Mouse (Mus musculus): Measurements from ENCODE around the gene Chuk. TPM values are rescaled to one million over a fixed set of nuclear protein-coding genes. Genes with fewer than 3 reads are reported as not detected.

Gene Chuk
- polyA plus RNA-seq, 1 experiment from 2014 or later, result 44.3 TPM

DNA sequence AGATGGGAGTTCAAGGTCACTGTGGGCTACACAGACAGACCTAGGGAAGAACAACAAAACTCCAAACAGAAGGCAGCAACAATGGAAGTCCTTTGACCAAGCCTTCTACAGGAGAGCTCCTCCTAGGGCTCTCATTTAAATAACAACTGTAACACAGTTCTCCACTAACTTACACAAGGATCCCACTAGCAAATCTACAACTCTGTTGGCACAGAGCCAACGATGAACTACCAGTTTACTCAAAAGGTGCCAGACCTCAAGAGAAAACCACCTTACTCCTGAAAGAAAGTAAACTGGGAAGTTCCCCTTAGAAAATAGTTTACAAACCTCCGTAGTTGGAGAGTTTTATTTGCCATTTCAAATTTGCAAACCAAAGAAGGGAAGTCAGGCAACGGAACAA, 58.0 kb downstream of the Chuk start:
- H3K9me3 ChIP-seq (ENCODE audit: control insufficient read depth, low read length), result no peaks in the 10 kb centered on the region
- H3K27me3 ChIP-seq (ENCODE audit: control insufficient read depth, insufficient read depth, low read length), result no peaks in the 10 kb centered on the region
- no peaks in the 10 kb centered on the region for H3K4me1 ChIP-seq (ENCODE audit: control insufficient read depth, insufficient read depth, low read length)
- H3K4me3 ChIP-seq (ENCODE audit: low read depth, low read length), result no peak overlapping the region
- no peak for ATAC-seq (ENCODE audit: insufficient number of reproducible peaks, low FRiP score, low TSS enrichment, low read depth)
- H3K4me2 ChIP-seq (ENCODE audit: low read depth, severe bottlenecking), result no peak overlapping the region
- peaks cover 2% of the 10 kb centered on the region; the same call in 1 of the 2 replicates for H3K36me3 ChIP-seq (ENCODE audit: control insufficient read depth, insufficient read depth, low read length)
- H3K27ac ChIP-seq (replicated peaks; ENCODE audit: low read depth, low read length), result no peak overlapping the region
- no peak for DNase-seq (ENCODE audit: low spot score)
- no peak overlapping the region for H3K9ac ChIP-seq (ENCODE audit: low read length)
- 61% methylated on average over 3 of the region's 3 CpGs for WGBS

DNA sequence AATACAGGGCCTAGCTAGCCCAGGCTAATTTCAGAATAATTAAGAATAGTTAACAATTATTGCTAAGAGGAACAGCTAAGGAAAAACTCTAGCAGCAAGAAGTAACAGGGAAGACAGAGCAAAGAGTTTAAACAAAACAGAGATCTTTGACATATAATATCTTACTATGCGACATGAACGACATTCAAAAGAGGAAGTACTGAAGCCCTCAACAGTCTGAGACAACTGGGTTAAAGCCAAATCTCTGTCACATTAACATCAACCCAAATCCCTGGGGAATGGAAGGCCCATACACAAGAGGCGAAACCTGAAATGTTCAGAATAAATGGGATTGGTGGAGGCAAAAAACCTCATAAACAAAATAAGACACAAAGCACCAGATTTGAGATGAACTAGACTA, 61.4 kb downstream of the Chuk start:
- WGBS, result 94% methylated on average over 3 of the region's 3 CpGs
- Histone ChIP-seq H3K27me3 (ENCODE audit: control insufficient read depth, insufficient read depth, low read length) (no peaks in the 10 kb centered on the region), H3K4me1 (ENCODE audit: control insufficient read depth, insufficient read depth, low read length) (no peaks in the 10 kb centered on the region), H3K27ac (replicated peaks; ENCODE audit: low read depth, low read length) (no peak overlapping the region), H3K4me2 (ENCODE audit: low read depth, severe bottlenecking) (no peak overlapping the region), H3K9me3 (ENCODE audit: control insufficient read depth, low read length) (no peaks in the 10 kb centered on the region), H3K36me3 (ENCODE audit: control insufficient read depth, insufficient read depth, low read length) (peaks cover 3% of the 10 kb centered on the region; the same call in 1 of the 2 replicates), H3K4me3 (ENCODE audit: low read depth, low read length) (no peak overlapping the region), H3K9ac (ENCODE audit: low read length) (no peak overlapping the region)
- ATAC-seq (ENCODE audit: insufficient number of reproducible peaks, low FRiP score, low TSS enrichment, low read depth), result no peak
- no peak for DNase-seq (ENCODE audit: low spot score)

DNA sequence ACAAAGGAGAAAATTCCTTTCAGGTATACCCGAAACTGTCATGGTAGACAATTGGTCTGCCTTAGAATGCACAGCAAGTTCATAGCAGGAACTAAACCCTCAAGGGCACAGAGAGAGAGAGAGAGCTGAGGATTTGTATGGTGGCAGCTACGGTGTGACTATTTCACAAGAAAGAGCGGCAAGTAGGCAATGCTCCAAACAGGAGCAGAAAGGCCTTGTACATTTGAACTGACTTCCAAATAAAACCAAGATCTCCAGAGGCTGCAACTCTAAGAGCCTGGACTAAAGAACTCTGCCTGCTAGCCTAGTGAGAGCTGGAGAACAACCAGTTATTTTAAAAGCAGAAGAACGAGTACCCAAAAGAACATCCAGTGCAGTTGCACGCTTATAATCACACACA, 65.2 kb downstream of the Chuk start:
- Histone ChIP-seq H3K9ac (ENCODE audit: low read length) (no peak overlapping the region), H3K36me3 (ENCODE audit: control insufficient read depth, insufficient read depth, low read length) (peaks cover 3% of the 10 kb centered on the region; the same call in 1 of the 2 replicates), H3K9me3 (ENCODE audit: control insufficient read depth, low read length) (no peaks in the 10 kb centered on the region), H3K4me1 (ENCODE audit: control insufficient read depth, insufficient read depth, low read length) (no peaks in the 10 kb centered on the region), H3K27me3 (ENCODE audit: control insufficient read depth, insufficient read depth, low read length) (no peaks in the 10 kb centered on the region), H3K4me2 (ENCODE audit: low read depth, severe bottlenecking) (no peak overlapping the region), H3K27ac (replicated peaks; ENCODE audit: low read depth, low read length) (no peak overlapping the region), H3K4me3 (ENCODE audit: low read depth, low read length) (no peak overlapping the region)
- DNase-seq (ENCODE audit: low spot score) (no peak), ATAC-seq (ENCODE audit: insufficient number of reproducible peaks, low FRiP score, low TSS enrichment, low read depth) (no peak)
- 86% methylated on average over 5 of the region's 5 CpGs for WGBS

DNA sequence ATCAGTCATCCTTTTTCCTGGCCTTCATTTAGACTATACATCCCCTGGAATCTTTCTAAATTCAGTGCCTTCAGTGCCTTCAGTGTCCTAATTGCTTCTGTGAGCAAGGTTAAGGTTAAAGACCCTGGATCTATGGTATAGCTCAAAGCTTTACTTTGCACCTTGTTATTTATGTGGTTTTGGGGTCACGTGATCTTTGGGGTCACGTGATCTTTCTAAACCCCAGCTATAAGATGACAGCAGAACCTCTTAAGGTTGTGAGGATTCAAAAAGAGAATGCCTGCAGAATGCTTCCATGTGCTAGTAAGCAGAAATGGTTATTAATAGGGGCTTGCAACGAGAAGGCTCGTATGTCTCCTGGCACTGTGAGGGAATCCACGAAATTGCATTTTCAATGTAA, 73.9 kb downstream of the Chuk start:
- WGBS, result 91% methylated on average over 5 of the region's 5 CpGs
- Histone ChIP-seq H3K4me3 (ENCODE audit: low read depth, low read length) (no peak overlapping the region), H3K4me2 (ENCODE audit: low read depth, severe bottlenecking) (no peak overlapping the region), H3K4me1 (ENCODE audit: control insufficient read depth, insufficient read depth, low read length) (no peaks in the 10 kb centered on the region), H3K27me3 (ENCODE audit: control insufficient read depth, insufficient read depth, low read length) (no peaks in the 10 kb centered on the region), H3K36me3 (ENCODE audit: control insufficient read depth, insufficient read depth, low read length) (peaks cover 2% of the 10 kb centered on the region; the same call in 1 of the 2 replicates), H3K9me3 (ENCODE audit: control insufficient read depth, low read length) (no peaks in the 10 kb centered on the region), H3K9ac (ENCODE audit: low read length) (no peak overlapping the region), H3K27ac (replicated peaks; ENCODE audit: low read depth, low read length) (no peak overlapping the region)
- DNase-seq (ENCODE audit: low spot score) (no peak), ATAC-seq (ENCODE audit: insufficient number of reproducible peaks, low FRiP score, low TSS enrichment, low read depth) (no peak)

DNA sequence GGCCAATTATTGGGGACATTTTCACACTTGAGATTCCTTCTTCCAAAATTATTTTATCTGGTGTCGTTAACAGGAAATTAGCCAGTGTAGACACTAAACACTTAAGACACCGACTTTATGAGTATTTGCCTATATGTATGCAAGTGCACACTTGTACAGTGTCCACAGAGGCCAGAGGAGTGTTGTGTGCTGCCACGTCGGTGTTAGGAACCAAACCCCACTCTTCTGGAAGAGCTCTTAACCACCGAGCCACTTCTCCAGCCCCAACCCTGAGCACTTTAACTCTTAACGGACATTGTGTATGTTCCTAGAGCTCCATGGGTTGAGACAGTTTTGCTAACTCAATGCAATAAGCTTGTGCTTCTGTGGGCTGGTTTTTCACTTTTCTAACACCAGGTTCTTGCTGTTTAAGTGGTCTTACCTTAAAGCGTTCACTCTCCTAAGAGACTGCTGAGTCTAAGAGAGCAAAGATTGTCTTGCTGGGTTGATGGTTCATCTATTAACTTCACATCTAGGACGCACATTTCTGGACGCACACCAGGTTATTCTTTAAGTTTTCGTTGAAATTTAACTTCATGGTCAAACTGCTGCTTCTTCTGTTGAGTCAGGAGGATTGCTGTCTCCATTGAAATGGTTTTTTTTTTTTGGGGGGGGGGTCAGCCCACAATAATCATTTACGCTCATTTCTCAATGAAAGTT, 75.1 kb downstream of the Chuk start:
- H3K27me3 ChIP-seq (ENCODE audit: control insufficient read depth, insufficient read depth, low read length), result no peaks in the 10 kb centered on the region
- ATAC-seq (ENCODE audit: insufficient number of reproducible peaks, low FRiP score, low TSS enrichment, low read depth), result no peak
- H3K9me3 ChIP-seq (ENCODE audit: control insufficient read depth, low read length), result no peaks in the 10 kb centered on the region
- H3K4me3 ChIP-seq (ENCODE audit: low read depth, low read length), result no peak overlapping the region
- no peak overlapping the region for H3K27ac ChIP-seq (replicated peaks; ENCODE audit: low read depth, low read length)
- DNase-seq (ENCODE audit: low spot score), result no peak
- H3K4me2 ChIP-seq (ENCODE audit: low read depth, severe bottlenecking), result no peak overlapping the region
- no peak overlapping the region for H3K9ac ChIP-seq (ENCODE audit: low read length)
- H3K36me3 ChIP-seq (ENCODE audit: control insufficient read depth, insufficient read depth, low read length), result peaks cover 2% of the 10 kb centered on the region; the same call in 1 of the 2 replicates
- 87% methylated on average over 11 of the region's 11 CpGs for WGBS
- H3K4me1 ChIP-seq (ENCODE audit: control insufficient read depth, insufficient read depth, low read length), result no peaks in the 10 kb centered on the region

DNA sequence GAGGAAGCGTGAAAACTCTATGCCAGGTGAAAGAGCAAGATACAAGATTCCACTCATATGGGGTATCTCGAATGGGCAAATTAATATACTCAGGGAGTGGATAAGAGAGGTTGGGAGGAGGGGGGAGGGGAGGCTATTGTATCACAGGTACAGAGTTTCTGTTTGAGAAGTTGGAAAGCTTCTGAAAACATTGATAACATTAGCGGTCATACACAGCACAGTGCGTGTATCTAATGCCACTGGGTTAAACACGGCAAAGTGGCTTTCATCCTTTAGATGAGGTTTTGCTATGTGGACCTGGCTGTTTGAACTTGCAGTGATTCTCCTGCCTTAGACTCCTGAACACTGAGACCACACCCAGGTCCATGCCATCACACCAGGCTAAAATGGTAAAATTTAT, 77.3 kb downstream of the Chuk start:
- no peaks in the 10 kb centered on the region for H3K4me1 ChIP-seq (ENCODE audit: control insufficient read depth, insufficient read depth, low read length)
- H3K9ac ChIP-seq (ENCODE audit: low read length), result no peak overlapping the region
- H3K4me3 ChIP-seq (ENCODE audit: low read depth, low read length), result no peak overlapping the region
- H3K27me3 ChIP-seq (ENCODE audit: control insufficient read depth, insufficient read depth, low read length), result no peaks in the 10 kb centered on the region
- ATAC-seq (ENCODE audit: insufficient number of reproducible peaks, low FRiP score, low TSS enrichment, low read depth), result no peak
- 92% methylated on average over 5 of the region's 5 CpGs for WGBS
- no peak for DNase-seq (ENCODE audit: low spot score)
- no peaks in the 10 kb centered on the region for H3K36me3 ChIP-seq (ENCODE audit: control insufficient read depth, insufficient read depth, low read length)
- no peak overlapping the region for H3K4me2 ChIP-seq (ENCODE audit: low read depth, severe bottlenecking)
- no peaks in the 10 kb centered on the region for H3K9me3 ChIP-seq (ENCODE audit: control insufficient read depth, low read length)
- no peak overlapping the region for H3K27ac ChIP-seq (replicated peaks; ENCODE audit: low read depth, low read length)

DNA sequence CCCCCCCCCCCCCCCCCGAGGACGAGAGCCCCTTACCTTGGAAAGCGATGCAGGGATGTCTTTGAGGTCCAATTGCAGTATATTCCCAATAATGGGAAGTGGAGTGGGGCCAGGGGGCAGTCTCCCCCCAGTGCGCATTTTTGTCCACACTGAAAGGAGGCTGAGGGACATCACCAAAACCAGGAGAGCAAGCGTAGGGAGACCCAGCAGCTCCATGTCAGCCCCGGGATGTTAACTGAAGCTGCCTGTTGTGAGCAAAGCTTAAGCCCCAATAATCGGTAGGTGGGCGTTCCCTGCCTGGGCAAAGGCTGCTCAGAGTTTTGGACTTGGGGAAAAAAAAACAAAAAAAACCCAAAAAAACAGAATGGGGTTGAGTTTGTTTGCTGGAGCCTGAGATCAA, 78.3 kb downstream of the Chuk start, which contains the start of gene Cyp2c23:
Gene Cyp2c23 (minus strand): TSS at position 237 of the 400 bp plus-strand sequence.
- no peak within 1 kb of the TSS for H3K4me3 ChIP-seq (ENCODE audit: low read depth, low read length)
- no peaks in the 10 kb centered on the region for H3K4me1 ChIP-seq (ENCODE audit: control insufficient read depth, insufficient read depth, low read length)
- ATAC-seq (ENCODE audit: insufficient number of reproducible peaks, low FRiP score, low TSS enrichment, low read depth) (no peak), DNase-seq (ENCODE audit: low spot score) (no peak)
- no peaks in the 10 kb centered on the region for H3K27me3 ChIP-seq (ENCODE audit: control insufficient read depth, insufficient read depth, low read length)
- WGBS, result 84% methylated on average over 6 of the region's 8 CpGs
- no peaks in the 10 kb centered on the region for H3K36me3 ChIP-seq (ENCODE audit: control insufficient read depth, insufficient read depth, low read length)
- no peak within 1 kb of the TSS for H3K4me2 ChIP-seq (ENCODE audit: low read depth, severe bottlenecking)
- H3K27ac ChIP-seq (replicated peaks; ENCODE audit: low read depth, low read length), result no peak within 1 kb of the TSS
- no peak within 1 kb of the TSS for H3K9ac ChIP-seq (ENCODE audit: low read length)
- no peaks in the 10 kb centered on the region for H3K9me3 ChIP-seq (ENCODE audit: control insufficient read depth, low read length)

DNA sequence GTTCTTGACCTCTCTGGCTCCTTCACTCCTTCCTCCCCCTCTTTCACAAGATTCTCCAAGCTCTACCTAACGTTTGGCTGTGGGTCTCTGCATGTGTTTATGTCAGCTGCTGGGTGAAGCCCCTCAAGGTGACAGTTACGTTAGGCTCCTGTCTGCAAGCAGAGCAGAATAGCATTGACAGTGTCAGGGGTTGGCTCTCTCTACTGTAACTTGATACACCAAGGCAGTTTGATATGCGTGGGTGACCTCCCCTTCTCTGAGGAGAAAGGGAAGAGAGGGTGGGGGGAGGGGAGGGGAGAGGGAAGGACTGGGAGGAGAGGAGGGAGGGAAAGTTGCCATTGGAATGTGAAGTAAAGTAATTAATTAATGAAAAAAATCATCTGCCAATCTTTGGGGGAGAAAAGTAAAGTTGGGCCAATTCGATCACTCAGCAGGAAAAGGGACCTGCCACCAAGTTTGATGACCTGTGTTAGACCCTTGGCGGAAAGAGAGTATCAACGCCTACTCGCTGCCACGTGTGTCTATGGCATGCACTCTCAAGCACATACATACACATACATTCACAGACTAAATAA, 80.2 kb downstream of the Chuk start:
- DNase-seq (ENCODE audit: low spot score) (no peak), ATAC-seq (ENCODE audit: insufficient number of reproducible peaks, low FRiP score, low TSS enrichment, low read depth) (no peak)
- Histone ChIP-seq H3K4me2 (ENCODE audit: low read depth, severe bottlenecking) (no peak overlapping the region), H3K9me3 (ENCODE audit: control insufficient read depth, low read length) (no peaks in the 10 kb centered on the region), H3K27ac (replicated peaks; ENCODE audit: low read depth, low read length) (no peak overlapping the region), H3K27me3 (ENCODE audit: control insufficient read depth, insufficient read depth, low read length) (no peaks in the 10 kb centered on the region), H3K36me3 (ENCODE audit: control insufficient read depth, insufficient read depth, low read length) (no peaks in the 10 kb centered on the region), H3K4me1 (ENCODE audit: control insufficient read depth, insufficient read depth, low read length) (no peaks in the 10 kb centered on the region), H3K4me3 (ENCODE audit: low read depth, low read length) (no peak overlapping the region), H3K9ac (ENCODE audit: low read length) (no peak overlapping the region)
- 59% methylated on average over 8 of the region's 8 CpGs for WGBS

Measured in limb, embryonic 11.5 days (tissue).